ENCODE assay signal across 31 mouse cellular contexts in genomic region chr12:46753096-46753495, GRCm38 (mm10).
"Had no signal": no experiment of that assay in that cellular context is flagged by ENCODE, and none has a peak within 500 bp of the region (broad histone marks: within the 10 kb centered on the region; RNA-seq: fewer than 3 reads in every experiment).

No protein-coding gene starts in this region.

- H3K4me3 ChIP-seq: heart, embryonic 10.5 days; heart, embryonic 12.5 days; heart, embryonic 13.5 days; heart, embryonic 15.5 days; hindbrain, embryonic 10.5 days; hindbrain, embryonic 12.5 days; hindbrain, embryonic 13.5 days; hindbrain, embryonic 15.5 days; intestine, embryonic 15.5 days; kidney, embryonic 15.5 days; layer of hippocampus, adult 2 months; left cerebral cortex, adult 2 months had no signal

- H3K4me1 ChIP-seq: heart, embryonic 10.5 days; heart, embryonic 12.5 days; heart, embryonic 13.5 days; heart, embryonic 15.5 days; hindbrain, embryonic 10.5 days; hindbrain, embryonic 12.5 days; intestine, embryonic 15.5 days; kidney, embryonic 15.5 days had no signal

- H3K36me3 ChIP-seq: heart, embryonic 10.5 days; heart, embryonic 12.5 days; heart, embryonic 13.5 days; heart, embryonic 15.5 days; hindbrain, embryonic 10.5 days; hindbrain, embryonic 12.5 days; hindbrain, embryonic 13.5 days; hindbrain, embryonic 15.5 days; intestine, embryonic 15.5 days; kidney, embryonic 15.5 days had no signal

- H3K27me3 ChIP-seq: heart, embryonic 12.5 days; heart, embryonic 13.5 days; heart, embryonic 15.5 days; hindbrain, embryonic 12.5 days; hindbrain, embryonic 13.5 days; hindbrain, embryonic 15.5 days; intestine, embryonic 15.5 days; kidney, embryonic 15.5 days had no signal

- H3K9ac ChIP-seq: heart, embryonic 12.5 days; heart, embryonic 13.5 days; heart, embryonic 15.5 days; hindbrain, embryonic 12.5 days; hindbrain, embryonic 13.5 days; hindbrain, embryonic 14.5 days; hindbrain, embryonic 15.5 days; intestine, embryonic 15.5 days; kidney, embryonic 15.5 days had no signal

- H3K9me3 ChIP-seq: heart, embryonic 10.5 days; heart, embryonic 12.5 days; heart, embryonic 13.5 days; heart, embryonic 15.5 days; hindbrain, embryonic 10.5 days; hindbrain, embryonic 12.5 days; hindbrain, embryonic 13.5 days; hindbrain, embryonic 15.5 days; intestine, embryonic 15.5 days; kidney, embryonic 15.5 days had no signal

- H3K27ac ChIP-seq: heart, embryonic 10.5 days; heart, embryonic 13.5 days; heart, embryonic 15.5 days; hindbrain, embryonic 10.5 days; hindbrain, embryonic 12.5 days; hindbrain, embryonic 13.5 days; hindbrain, embryonic 14.5 days; hindbrain, embryonic 15.5 days; hindbrain, postnatal 0 days; intestine, embryonic 15.5 days; kidney, embryonic 15.5 days; kidney, postnatal 0 days; layer of hippocampus, adult 2 months; left cerebral cortex, adult 2 months had no signal

- DNase-seq: heart, postnatal 10 days; heart, postnatal 14 days; heart, postnatal 36 days; heart, postnatal 4 days; kidney, adult 11 months; kidney, adult 18-20 months; kidney, adult 2 months; kidney, adult 8-10 months; kidney, adult 9 months; kidney, postnatal 10 days; kidney, postnatal 14 days; kidney, postnatal 25 days; kidney, postnatal 36 days; kidney, postnatal 4 days; layer of hippocampus, adult 9-11 months; layer of hippocampus, postnatal 36 days had no signal
